Mouse (Mus musculus) testis, postnatal 14 days (tissue): ENCODE results near the gene Dctn1.
A peak's percentile ranks its signal among the peaks of the same experiment; 100 is the strongest.

Experiments used
- DNase-seq: peaks from one replicate; pipeline ENCODE4 v3.0.0; 2021; ENCODE audit warnings: low spot score

The Dctn1 gene

DNA sequence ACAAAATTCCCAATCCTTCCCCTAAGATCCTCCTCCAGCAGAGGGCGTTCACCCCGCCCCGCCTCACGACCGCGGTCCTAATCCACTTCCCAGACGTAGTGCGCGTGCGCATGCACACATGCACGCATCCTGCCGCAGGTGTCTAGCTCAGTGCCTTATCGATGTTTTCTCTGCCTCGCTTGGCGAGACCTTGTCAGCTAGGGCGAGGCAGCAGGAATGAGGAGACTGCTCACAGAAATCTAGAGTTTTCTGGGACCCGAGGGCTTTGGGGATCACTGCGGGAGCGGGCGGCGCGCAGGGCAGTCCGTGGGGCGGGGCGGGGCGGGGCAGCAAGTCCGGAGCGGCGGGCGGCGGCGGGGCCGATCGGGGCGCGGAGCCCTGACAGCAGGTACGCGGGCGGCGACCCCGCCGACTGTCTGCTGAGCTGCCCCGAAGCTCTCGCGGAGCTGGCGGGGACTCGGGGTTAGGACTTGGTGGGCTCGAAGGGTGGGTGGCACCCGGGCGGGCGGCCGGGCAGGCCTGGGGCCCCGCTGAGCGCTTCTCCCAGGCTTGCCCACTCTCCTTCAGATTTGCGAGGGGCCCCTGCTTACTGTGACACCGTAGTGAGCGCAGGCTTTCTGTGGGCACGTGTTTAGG is at the start of gene Dctn1:
Gene Dctn1, plus strand, starts transcription at position 314 of the 636 bp plus-strand sequence.
- DNase-seq = peak; percentile 94

DNA sequence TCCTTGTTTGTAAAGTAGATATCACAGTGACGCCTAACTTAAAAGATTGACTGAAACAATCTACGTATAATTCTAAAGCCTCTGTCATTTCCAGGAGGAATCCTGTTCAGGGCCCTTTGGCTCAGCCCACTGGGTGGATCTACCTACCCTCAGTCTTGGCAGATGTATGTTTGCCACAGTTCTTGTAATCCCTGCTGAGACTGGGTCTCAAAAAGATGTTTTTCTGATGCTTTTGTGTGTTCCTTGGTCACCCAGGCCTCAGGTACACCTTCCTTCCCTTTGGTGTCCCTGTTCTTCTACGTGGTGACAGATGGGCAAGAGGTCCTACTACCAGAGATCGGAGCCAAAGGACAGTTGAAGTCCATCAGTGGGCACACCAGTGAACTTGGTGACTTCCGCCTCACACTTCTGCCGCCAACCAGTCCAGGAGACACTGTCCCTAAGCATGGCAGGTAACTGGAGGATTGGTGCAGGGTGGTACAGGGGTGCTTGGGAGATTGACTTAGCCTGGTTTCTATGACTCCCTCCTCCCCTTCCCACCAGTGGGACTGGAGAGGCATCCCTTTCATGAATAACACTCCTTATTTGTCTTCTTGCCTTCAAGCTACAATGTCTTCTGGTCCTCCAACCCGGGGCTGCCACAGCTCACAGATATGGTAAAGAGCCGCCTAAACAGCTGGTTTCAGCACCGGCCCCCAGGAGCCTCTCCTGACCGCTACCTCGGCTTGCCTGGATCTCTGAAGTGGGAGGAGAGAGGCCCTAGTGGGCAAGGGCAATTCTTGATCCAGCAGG is 49.2 kb upstream of the Dctn1 start:
- no peak for DNase-seq

DNA sequence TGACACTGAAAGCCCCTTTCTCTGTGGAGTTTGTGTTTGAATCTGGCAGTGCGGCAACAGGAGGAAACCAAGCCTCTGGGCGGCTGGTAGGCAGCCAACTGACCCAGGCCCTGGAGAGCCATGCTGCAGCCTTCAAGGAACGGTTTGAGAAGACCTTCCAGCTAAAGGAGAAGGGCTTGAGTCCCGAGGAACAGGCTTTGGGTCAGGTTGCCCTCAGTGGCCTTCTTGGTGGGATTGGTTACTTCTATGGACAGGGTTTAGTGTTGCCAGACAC is 48.6 kb upstream of the Dctn1 start:
- DNase-seq = no peak

DNA sequence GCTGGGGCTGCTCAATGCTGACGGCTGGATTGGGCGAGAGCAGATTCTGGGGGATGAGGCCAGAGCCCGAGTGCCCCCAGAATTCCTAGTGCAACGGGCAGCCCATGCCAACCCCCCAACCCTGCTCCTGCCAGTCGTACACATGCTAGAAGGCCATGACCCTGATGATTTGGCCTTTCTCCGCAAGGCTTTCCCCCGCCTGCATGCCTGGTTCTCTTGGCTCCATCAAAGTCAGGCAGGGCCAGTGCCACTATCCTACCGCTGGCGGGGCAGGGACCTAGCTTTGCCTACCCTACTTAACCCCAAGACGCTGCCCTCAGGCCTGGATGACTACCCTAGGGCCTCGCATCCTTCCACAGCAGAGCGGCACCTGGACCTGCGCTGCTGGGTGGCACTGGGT is 48.1 kb upstream of the Dctn1 start:
- peak; percentile 12 for DNase-seq

DNA sequence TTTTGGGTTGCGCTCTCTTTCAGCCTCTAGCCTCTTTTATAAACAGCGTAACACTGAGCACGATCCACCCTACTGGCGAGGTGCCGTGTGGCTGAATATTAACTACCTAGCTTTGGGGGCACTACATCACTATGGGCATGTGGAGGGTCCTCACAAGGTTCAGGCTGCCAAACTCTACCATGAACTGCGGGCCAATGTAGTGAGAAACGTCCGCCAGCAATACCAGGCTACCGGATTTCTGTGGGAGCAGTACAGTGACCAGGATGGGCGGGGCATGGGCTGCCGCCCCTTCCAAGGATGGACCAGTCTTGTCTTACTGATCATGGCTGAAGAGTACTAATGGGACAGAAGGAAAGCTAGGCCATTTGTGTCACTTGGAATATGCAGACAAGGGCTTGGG is 47.4 kb upstream of the Dctn1 start:
- no peak for DNase-seq

GRCm38 (mm10) chr6:83118825-83119733 is 46.6 kb upstream of the Dctn1 start:
- no peak for DNase-seq

DNA sequence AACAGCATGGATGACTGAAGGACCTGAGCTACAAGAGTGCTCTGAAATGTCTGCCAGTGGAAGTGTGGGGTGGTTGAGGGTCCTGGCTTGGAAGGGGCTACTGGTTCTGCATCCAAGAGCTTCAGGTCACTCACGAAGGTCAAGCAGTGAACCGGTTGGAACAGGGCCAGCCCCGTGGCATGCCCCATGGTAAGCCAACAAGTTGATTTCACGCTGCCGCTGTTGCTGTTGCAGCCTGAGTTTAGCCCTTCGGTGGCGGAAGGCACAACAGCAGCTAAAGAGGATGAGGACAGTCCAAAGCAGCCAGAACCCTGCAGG is 46.0 kb upstream of the Dctn1 start:
- no peak for DNase-seq

- DNase-seq = peak; percentile 97
Observed at GRCm38 (mm10) chr6:83120930-83121862, 44.5 kb upstream of the Dctn1 start, which contains the start of gene Wbp1. Gene Wbp1 (minus strand): TSS chr6:83121559.

GRCm38 (mm10) chr6:83121863-83122710 is 43.6 kb upstream of the Dctn1 start:
- no peak for DNase-seq

DNA sequence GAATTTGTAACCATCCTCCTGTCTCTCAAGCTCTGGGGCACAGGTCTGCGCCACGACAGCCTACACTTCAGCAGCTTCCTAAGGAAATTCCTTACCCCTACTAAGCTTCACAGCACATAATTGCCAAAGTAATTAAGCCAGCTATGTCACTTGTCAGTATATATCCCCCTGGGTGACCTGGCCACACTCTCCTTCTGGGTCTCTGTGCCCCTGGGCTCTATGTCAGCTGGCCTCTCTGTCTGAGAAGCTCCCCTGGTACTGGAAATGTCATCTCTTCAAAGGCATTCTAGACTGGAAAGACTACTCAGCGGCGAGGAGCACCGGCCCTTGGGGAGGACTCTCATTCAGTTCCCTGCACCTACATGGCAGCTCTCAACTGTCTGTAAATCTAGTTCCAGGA is 42.8 kb upstream of the Dctn1 start:
- no peak for DNase-seq

DNA sequence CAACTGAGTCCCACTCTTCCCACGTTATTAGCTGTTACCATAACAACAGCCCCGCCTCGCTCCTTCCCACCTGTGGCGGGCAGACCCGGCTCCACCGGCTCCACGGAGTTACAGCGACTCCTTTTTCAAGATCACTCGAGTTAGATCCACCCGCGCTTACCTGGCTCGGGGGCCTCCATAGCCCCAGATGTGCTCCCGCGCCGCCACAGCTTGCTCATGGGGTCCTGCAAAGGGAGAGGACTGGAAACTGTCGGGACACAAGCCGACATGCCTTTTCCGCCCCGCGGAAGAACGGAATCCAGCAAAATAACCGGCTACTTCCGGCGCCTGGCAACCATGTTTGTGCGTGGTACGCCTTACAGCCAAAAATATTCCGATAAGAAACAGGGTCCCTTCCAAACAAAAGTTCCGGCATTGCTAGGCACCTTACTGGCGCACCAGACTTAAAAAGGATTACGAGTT is 40.8 kb upstream of the Dctn1 start:
- peak; percentile 90 for DNase-seq

DNA sequence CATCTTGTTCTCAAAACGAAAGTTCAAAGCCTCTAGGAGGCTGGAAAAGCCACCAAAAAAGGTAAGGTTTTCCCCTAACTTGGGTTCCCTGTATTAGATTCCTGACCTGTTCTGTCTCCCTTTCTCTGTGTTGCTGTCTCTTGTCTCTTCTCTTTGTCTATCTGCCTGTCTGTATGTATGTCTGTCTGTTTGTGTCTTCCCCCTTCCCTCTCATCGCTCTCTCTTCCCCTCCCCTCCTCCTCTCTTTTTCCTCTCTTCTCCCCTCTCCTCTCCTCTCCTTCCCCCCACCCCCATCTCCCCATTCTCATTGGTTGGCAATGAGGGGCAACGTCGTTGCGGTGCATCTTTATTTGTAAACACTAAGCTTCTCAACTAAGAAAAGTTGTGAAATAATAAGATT is 40.4 kb upstream of the Dctn1 start, which contains the start of gene Ino80b:
Gene Ino80b, minus strand, starts transcription at position 101 of the 400 bp plus-strand sequence.
- DNase-seq = no peak

GRCm38 (mm10) chr6:83127419-83127818 is 38.3 kb upstream of the Dctn1 start:
- DNase-seq = no peak

GRCm38 (mm10) chr6:83131469-83132034 is 34.2 kb upstream of the Dctn1 start:
- no peak for DNase-seq

- DNase-seq = no peak
Observed at GRCm38 (mm10) chr6:83132176-83132919, 33.4 kb upstream of the Dctn1 start.

DNA sequence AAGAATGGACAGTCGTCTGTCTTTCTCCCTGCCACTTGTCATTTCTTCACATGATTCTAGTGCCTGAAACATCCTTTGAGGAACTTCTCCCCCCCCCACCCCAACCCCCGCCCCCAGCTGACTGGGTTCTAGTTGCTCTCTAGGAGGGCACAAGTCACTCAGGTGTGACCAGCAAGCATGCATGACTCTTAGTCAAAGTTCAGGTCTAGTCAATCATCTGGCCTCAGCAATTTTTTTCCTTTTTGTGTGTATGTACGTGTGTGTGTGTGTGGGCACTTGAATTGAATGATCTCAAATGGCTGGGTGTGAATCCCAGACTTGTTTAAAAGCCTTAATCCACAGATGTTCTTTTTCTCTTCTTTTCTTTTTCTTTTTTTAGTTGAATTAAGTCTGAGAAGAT is 31.5 kb upstream of the Dctn1 start:
- DNase-seq = no peak

DNA sequence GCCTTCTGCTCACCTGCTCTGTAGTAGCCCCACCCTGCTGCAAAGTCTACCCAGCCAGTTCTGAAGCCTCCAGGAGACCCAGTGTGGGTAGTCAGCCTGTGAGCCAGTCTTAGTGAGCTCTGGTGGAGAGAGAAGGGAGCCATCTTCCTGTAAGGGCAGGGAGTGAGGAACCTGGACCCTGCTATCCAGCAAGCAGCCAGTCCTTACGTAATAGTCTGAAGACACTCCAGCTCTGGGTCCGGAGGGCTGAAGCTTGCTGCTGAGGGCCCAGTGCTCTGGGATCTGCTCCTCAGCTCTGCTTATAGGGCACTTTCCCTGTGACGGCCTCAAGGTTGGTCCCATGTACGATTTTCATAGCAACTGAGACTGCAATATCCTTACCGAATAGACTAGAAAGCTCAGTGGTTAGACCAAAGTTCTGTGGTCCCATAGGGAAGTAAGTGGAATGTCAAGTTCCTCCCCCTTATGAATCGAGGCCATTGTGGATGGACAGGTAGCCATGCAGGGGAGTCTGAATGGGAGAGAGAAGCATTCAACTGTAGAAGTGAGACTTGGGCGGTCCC is 30.7 kb upstream of the Dctn1 start, which contains the start of gene Rtkn:
Gene Rtkn, plus strand, starts transcription at position 513 of the 563 bp plus-strand sequence.
- no peak for DNase-seq

GRCm38 (mm10) chr6:83135571-83136161 is 30.1 kb upstream of the Dctn1 start:
- no peak for DNase-seq
